ENCODE assay signal across 9 mouse cellular contexts in the genomic region with DNA sequence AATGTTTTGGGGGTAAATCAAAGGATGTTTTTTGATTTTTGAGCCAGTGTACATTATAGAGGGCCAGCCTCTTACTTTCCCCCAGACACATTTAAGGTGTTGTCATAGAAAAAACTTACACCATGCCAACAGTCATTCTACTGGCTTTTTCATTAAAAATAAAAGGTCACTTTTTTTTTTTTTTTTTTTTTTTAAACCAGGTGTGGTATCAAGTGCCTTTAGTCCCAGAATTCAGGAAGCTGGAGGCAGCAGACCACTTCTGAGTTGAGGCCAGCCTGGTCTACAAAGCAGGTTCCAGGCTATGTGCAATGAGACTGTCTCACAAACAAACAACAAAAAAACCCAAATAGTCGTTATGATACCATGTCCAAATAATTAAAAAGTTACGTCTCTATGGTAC. TPM values are rescaled to one million over a fixed set of nuclear protein-coding genes. Genes with fewer than 3 reads are reported as not detected.
A peak's percentile ranks its signal among the peaks of the same experiment; 100 is the strongest.
DNase-seq lines count a peak whose midpoint lies in the region; ATAC-seq and TF ChIP-seq lines count a peak whose summit lies in the region.
"Had no signal": no experiment of that assay in that cellular context is flagged by ENCODE, and none has a peak within 500 bp of the region (broad histone marks: within the 10 kb centered on the region; RNA-seq: fewer than 3 reads in every experiment).

No protein-coding gene starts in this region.

- TF ChIP-seq POLR2A in heart, adult 2 months (IDR thresholded peaks at IDR 0.05; ENCODE audit: insufficient read depth, low read depth, low read length), result no peak

- H3K4me2 ChIP-seq in limb, embryonic 12.5 days, result no peak overlapping the region

- no peak for DNase-seq in heart, adult 2 months
- no peak for DNase-seq in heart, adult 9 months (ENCODE audit: low spot score in 2 of 2)
- DNase-seq in limb, embryonic 10.5 days (ENCODE audit: low spot score), result no peak
- DNase-seq in frontal cortex, postnatal 10 days (ENCODE audit: low spot score in 2 of 2), result no peak
- no peak for DNase-seq in retina, postnatal 1 day

- no peak for TF ChIP-seq EP300 in heart, adult 2 months (IDR thresholded peaks at IDR 0.05; ENCODE audit: insufficient read depth, low read depth, low read length)

- H3K4me1 ChIP-seq in heart, adult 2 months (ENCODE audit: control insufficient read depth, insufficient read depth, low read length), result peaks cover 26% of the 10 kb centered on the region
- H3K4me1 ChIP-seq in limb, embryonic 12.5 days (replicated peaks), result peaks cover 73% of the 10 kb centered on the region
- peaks cover 76% of the 10 kb centered on the region for H3K4me1 ChIP-seq in limb, embryonic 10.5 days
- peaks cover 23% of the 10 kb centered on the region for H3K4me1 ChIP-seq in brown adipose tissue, adult 24 weeks (ENCODE audit: control insufficient read depth, insufficient read depth, insufficient read length, low read length)

- peaks cover 2% of the 10 kb centered on the region; the same call in 1 of the 2 replicates for H3K79me2 ChIP-seq in heart, adult 2 months (replicated peaks; ENCODE audit: control insufficient read depth, insufficient read depth, low read length)
- peaks cover 64% of the 10 kb centered on the region for H3K79me2 ChIP-seq in macrophage (ENCODE audit: inconsistent target)

- 56% methylated on average over 2 of the region's 2 CpGs for WGBS in heart, adult 2 months
- 72% methylated on average over 2 of the region's 2 CpGs for WGBS in limb, embryonic 12.5 days
- WGBS in limb, embryonic 10.5 days, result 80% methylated on average over 2 of the region's 2 CpGs
- 57% methylated on average over 2 of the region's 2 CpGs for WGBS in macrophage (ENCODE audit: missing documents)

- no peak overlapping the region; the same call in 1 of the 2 replicates for H3K4me3 ChIP-seq in heart, adult 2 months
- H3K4me3 ChIP-seq in limb, embryonic 12.5 days (replicated peaks), result no peak overlapping the region
- no peak overlapping the region for H3K4me3 ChIP-seq in limb, embryonic 10.5 days
- no peak overlapping the region for H3K4me3 ChIP-seq in brown adipose tissue, adult 24 weeks (ENCODE audit: insufficient read depth, low read depth, low read length)
- peak overlapping the region; percentile 67; the same call in 1 of the 2 replicates for H3K4me3 ChIP-seq in macrophage (ENCODE audit: inconsistent target)
- H3K4me3 ChIP-seq: erythroblast, embryonic 14.5 days had no signal

- intact Hi-C loops in heart, adult 2 months (cut with DNase I), result no loop called here

- no peaks in the 10 kb centered on the region for H3K27me3 ChIP-seq in heart, adult 2 months (ENCODE audit: control insufficient read depth, insufficient read depth, low read length)
- no peaks in the 10 kb centered on the region for H3K27me3 ChIP-seq in limb, embryonic 12.5 days
- no peaks in the 10 kb centered on the region for H3K27me3 ChIP-seq in limb, embryonic 10.5 days (ENCODE audit: low read depth, poor library complexity, severe bottlenecking)

- H3K36me3 ChIP-seq in heart, adult 2 months (ENCODE audit: control insufficient read depth, insufficient read depth, low read length), result peaks cover 31% of the 10 kb centered on the region
- peaks cover 34% of the 10 kb centered on the region for H3K36me3 ChIP-seq in limb, embryonic 12.5 days
- peaks cover 29% of the 10 kb centered on the region for H3K36me3 ChIP-seq in limb, embryonic 10.5 days
- H3K36me3 ChIP-seq in macrophage (ENCODE audit: inconsistent target), result no peaks in the 10 kb centered on the region

- no peak for ATAC-seq in limb, embryonic 12.5 days (ENCODE audit: insufficient number of reproducible peaks, insufficient read depth, low FRiP score, low TSS enrichment, low read depth)

- no peak overlapping the region for H3K9ac ChIP-seq in heart, adult 2 months (ENCODE audit: low read depth, low read length)
- H3K9ac ChIP-seq in limb, embryonic 12.5 days (replicated peaks), result no peak overlapping the region

- no peak for TF ChIP-seq CTCF in heart, adult 2 months (IDR thresholded peaks at IDR 0.05)

- peak overlapping the region; percentile 98 for H3K27ac ChIP-seq in heart, adult 2 months
- peak overlapping the region; percentile 98; the same call in 1 of the 2 replicates for H3K27ac ChIP-seq in limb, embryonic 12.5 days
- no peak overlapping the region; the same call in 1 of the 2 replicates for H3K27ac ChIP-seq in limb, embryonic 10.5 days
- H3K27ac ChIP-seq in brown adipose tissue, adult 24 weeks (replicated peaks; ENCODE audit: low read depth, low read length), result peak overlapping the region; percentile 41
- H3K27ac ChIP-seq in macrophage, result peak overlapping the region; percentile 96

- no peaks in the 10 kb centered on the region for H3K9me3 ChIP-seq in limb, embryonic 12.5 days
- no peaks in the 10 kb centered on the region for H3K9me3 ChIP-seq in limb, embryonic 10.5 days (replicated peaks)

RNA-seq across cellular contexts. Expression of gene Irf2bp2, which starts 7.7 kb away (rescaled TPM):
- 100 to 1,000 TPM in 1 of 2 experiments, 10 to 100 TPM in 1; 56.3 to 132 TPM for total RNA-seq in heart, adult 2 months (2021)
- 33.8 and 37.3 TPM in 2 replicates for polyA plus RNA-seq in heart, adult 2 months (2012; rRNA removed)
- 9.3 and 11.0 TPM in 2 replicates for polyA plus RNA-seq in limb, embryonic 12.5 days (2016; fragmentation: Nextera tagmentation; extraction: Ambion mirVana)
- polyA plus RNA-seq in limb, embryonic 10.5 days (2016; fragmentation: Nextera tagmentation; extraction: Ambion mirVana), result 4.2 and 4.5 TPM in 2 replicates
- polyA plus RNA-seq in brown adipose tissue, adult 24 weeks (2012; ENCODE audit: insufficient read depth, insufficient read length, missing spikeins), result 12.0 and 24.3 TPM in 2 replicates
- total RNA-seq in macrophage (2018; cell fraction: chromatin; rRNA removed), result 100 to 1,000 TPM in 19 of 26 experiments, 10 to 100 TPM in 6, 1 to 10 TPM in 1; 2.6 to 175 (median 132) TPM
- total RNA-seq in macrophage (2018; cell fraction: cytosol; rRNA removed), result 100 to 1,000 TPM in 12 of 26 experiments, 10 to 100 TPM in 14; 12.4 to 139 (median 98.3) TPM
- 100 to 1,000 TPM in 23 of 26 experiments, 10 to 100 TPM in 3; 17.9 to 251 (median 174) TPM for total RNA-seq in macrophage (2018; cell fraction: nucleus; rRNA removed)
- polyA plus RNA-seq in macrophage (2018), result 39.1 to 68.1 TPM (median 42.7 TPM) in 3 replicates
